Mouse (Mus musculus) heart, embryonic 14.5 days (tissue): ENCODE measurements around the gene Pparg. TPM values are rescaled to one million over a fixed set of nuclear protein-coding genes. Genes with fewer than 3 reads are reported as not detected.

Experiments used
- ATAC-seq: fragments of 200-750 bp; cut with Nextera tagmentation; 2 replicates; pipeline ENCODE4 v1.8.0; 2017; ENCODE audit warnings: low read depth, moderate TSS enrichment; ENCODE audit not compliant: insufficient number of reproducible peaks, insufficient read depth, low FRiP score
- H3K27ac ChIP-seq, 2 experiments: fragments of 200-500 bp in 1 of 2; fragments of 300-500 bp in 1 of 2; sonication (generic) in 1 of 2; replicated peaks in 1 of 2; 2 replicates each; pipeline ENCODE4 v1.5.1; 2012 to 2014; ENCODE audit warnings: low read depth in 2 of 2, low read length in 2 of 2, control low read depth in 1 of 2, mild to moderate bottlenecking in 1 of 2, mixed read lengths in 1 of 2; ENCODE audit not compliant: control insufficient read depth in 1 of 2, insufficient read depth in 1 of 2
- H3K27me3 ChIP-seq: fragments of 300-500 bp; sonication (generic); 2 replicates; pipeline ENCODE4 v1.6.1; 2014; ENCODE audit warnings: mild to moderate bottlenecking, low read length, control low read depth; ENCODE audit not compliant: control insufficient read depth, insufficient read depth
- H3K36me3 ChIP-seq: fragments of 300-500 bp; sonication (generic); 2 replicates; pipeline ENCODE4 v1.6.1; 2014; ENCODE audit warnings: mild to moderate bottlenecking, control low read depth, low read length, mixed read lengths; ENCODE audit not compliant: control insufficient read depth, insufficient read depth
- H3K4me1 ChIP-seq, 2 experiments: fragments of 200-500 bp in 1 of 2; fragments of 300-500 bp in 1 of 2; sonication (generic) in 1 of 2; 2 replicates each; pipeline ENCODE4 v1.6.1; 2012 to 2014; ENCODE audit warnings: low read length in 2 of 2, control low read depth in 1 of 2, mixed read lengths in 1 of 2; ENCODE audit not compliant: control insufficient read depth in 2 of 2, insufficient read depth in 2 of 2
- H3K4me2 ChIP-seq: fragments of 300-500 bp; sonication (generic); 2 replicates; pipeline ENCODE4 v1.6.1; 2014; ENCODE audit warnings: mild to moderate bottlenecking, low read length
- H3K4me3 ChIP-seq, 2 experiments: fragments of 200-500 bp in 1 of 2; fragments of 300-500 bp in 1 of 2; sonication (generic) in 1 of 2; 2 replicates each; pipeline ENCODE4 v1.5.1; 2012 to 2014; ENCODE audit warnings: low read length in 2 of 2, mild to moderate bottlenecking in 2 of 2, control low read depth in 1 of 2, low read depth in 1 of 2, moderate library complexity in 1 of 2; ENCODE audit not compliant: control insufficient read depth in 1 of 2, insufficient read depth in 1 of 2
- H3K9ac ChIP-seq: fragments of 300-500 bp; sonication (generic); 2 replicates; pipeline ENCODE4 v1.6.1; 2014; ENCODE audit warnings: mild to moderate bottlenecking, low read length
- H3K9me3 ChIP-seq: fragments of 300-500 bp; sonication (generic); 2 replicates; pipeline ENCODE4 v1.6.1; 2016; ENCODE audit warnings: low read length, control low read depth; ENCODE audit not compliant: control insufficient read depth
- WGBS: fragments of 180-500 bp; shearing (Covaris S2); extraction: QIAGEN DNeasy Blood & Tissue Kit; methylation state at CpG from one replicate; pipeline ENCODE4 v1.1.7; 2014; 5-methylcytosine and 5-hydroxymethylcytosine counted together
- polyA plus RNA-seq: library from polyadenylated mRNA; unstranded; fragments of >200 nt; fragmentation: Nextera tagmentation; extraction: Ambion mirVana; gene quantifications from 2 replicates; pipeline ENCODE4 v1.2.1, GENCODE M21; 2014

The Pparg gene
- polyA plus RNA-seq, 1 experiment from 2014 or later = 2.4 TPM

GRCm38 (mm10) chr6:115340084-115340483 is 20.7 kb upstream of the Pparg start:
- no peak overlapping the region for H3K9ac ChIP-seq
- no peaks in the 10 kb centered on the region for H3K9me3 ChIP-seq
- H3K27ac ChIP-seq = no peak overlapping the region
- WGBS = 67% methylated on average over 2 of the region's 2 CpGs
- H3K4me1 ChIP-seq = no peaks in the 10 kb centered on the region
- H3K4me2 ChIP-seq = no peak overlapping the region
- H3K4me3 ChIP-seq = no peak overlapping the region
- no peaks in the 10 kb centered on the region for H3K36me3 ChIP-seq
- ATAC-seq = no peak
- H3K27me3 ChIP-seq = no peaks in the 10 kb centered on the region

- H3K9me3 ChIP-seq = no peaks in the 10 kb centered on the region
- 74% methylated on average over 4 of the region's 4 CpGs for WGBS
Measured at GRCm38 (mm10) chr6:115343096-115343495, 17.7 kb upstream of the Pparg start.

DNA sequence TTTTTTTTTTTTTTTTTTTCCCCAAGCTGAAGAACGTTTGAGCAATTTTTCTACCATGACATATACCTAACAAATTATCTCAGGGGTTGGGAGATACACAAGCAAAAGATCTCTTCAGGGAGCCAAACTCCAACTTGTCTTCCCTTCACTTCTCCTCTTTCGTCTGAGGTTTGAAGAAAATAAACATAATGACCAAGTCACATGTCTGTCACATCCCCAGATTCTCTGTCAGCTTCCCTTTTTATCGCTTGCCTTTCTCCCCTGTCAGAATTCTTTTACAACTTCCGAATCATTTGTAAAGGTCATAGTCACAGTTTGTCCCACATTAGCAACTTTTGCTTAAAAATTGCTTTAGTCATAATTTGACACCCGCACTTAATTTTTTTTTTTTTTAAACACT is 17.2 kb upstream of the Pparg start:
- H3K4me2 ChIP-seq = no peak overlapping the region
- 43% methylated on average over 5 of the region's 5 CpGs for WGBS

More at GRCm38 (mm10) chr6:115343096-115343495, 17.7 kb upstream of the Pparg start:
- H3K9ac ChIP-seq = no peak overlapping the region
- ATAC-seq = no peak
- H3K27me3 ChIP-seq = no peaks in the 10 kb centered on the region
- no peak overlapping the region for H3K4me2 ChIP-seq
- H3K4me1 ChIP-seq = no peaks in the 10 kb centered on the region
- H3K4me3 ChIP-seq = no peak overlapping the region
- no peak overlapping the region for H3K27ac ChIP-seq
- H3K36me3 ChIP-seq = no peaks in the 10 kb centered on the region

GRCm38 (mm10) chr6:115344101-115344500 is 16.6 kb upstream of the Pparg start:
- ATAC-seq = no peak
- Histone ChIP-seq H3K36me3 (no peaks in the 10 kb centered on the region), H3K4me3 (no peak overlapping the region), H3K4me2 (peak overlapping the region; percentile 26; the same call in 1 of the 2 replicates), H3K27me3 (no peaks in the 10 kb centered on the region), H3K4me1 (no peaks in the 10 kb centered on the region), H3K9ac (no peak overlapping the region), H3K27ac (no peak overlapping the region), H3K9me3 (no peaks in the 10 kb centered on the region)
- 39% methylated on average over 10 of the region's 10 CpGs for WGBS

More for the DNA sequence above, 17.2 kb upstream of the Pparg start:
- no peak for ATAC-seq
- H3K36me3 ChIP-seq = no peaks in the 10 kb centered on the region
- no peaks in the 10 kb centered on the region for H3K4me1 ChIP-seq
- H3K27me3 ChIP-seq = no peaks in the 10 kb centered on the region
- no peaks in the 10 kb centered on the region for H3K9me3 ChIP-seq
- no peak overlapping the region for H3K9ac ChIP-seq
- no peak overlapping the region for H3K4me3 ChIP-seq
- no peak overlapping the region for H3K27ac ChIP-seq

DNA sequence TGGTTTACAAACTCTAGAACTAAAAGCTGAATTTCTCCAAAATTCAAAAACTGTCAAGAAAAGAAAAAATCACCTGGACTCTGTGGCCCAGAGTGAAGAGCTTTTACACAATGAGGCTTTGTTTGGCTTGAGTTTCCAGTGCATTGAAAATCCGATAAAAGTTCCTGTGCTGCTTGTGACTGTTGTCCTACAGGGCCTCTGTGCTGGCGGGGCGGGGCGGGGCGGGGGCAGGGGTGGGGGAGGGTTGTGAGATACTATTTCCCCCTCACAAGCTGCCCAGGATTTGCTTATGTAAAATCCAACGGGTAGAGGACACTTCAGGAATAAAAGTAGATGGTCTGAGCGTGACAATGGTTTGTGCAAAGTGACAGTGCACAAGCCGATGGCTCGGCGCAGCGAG is 16.2 kb upstream of the Pparg start:
- 33% methylated on average over 11 of the region's 11 CpGs for WGBS
- peak overlapping the region; percentile 26; the same call in 1 of the 2 replicates for H3K4me2 ChIP-seq
- no peaks in the 10 kb centered on the region for H3K36me3 ChIP-seq
- no peak overlapping the region for H3K4me3 ChIP-seq
- no peaks in the 10 kb centered on the region for H3K9me3 ChIP-seq
- no peak for ATAC-seq
- H3K4me1 ChIP-seq = no peaks in the 10 kb centered on the region
- no peaks in the 10 kb centered on the region for H3K27me3 ChIP-seq
- no peak overlapping the region for H3K27ac ChIP-seq
- no peak overlapping the region for H3K9ac ChIP-seq

DNA sequence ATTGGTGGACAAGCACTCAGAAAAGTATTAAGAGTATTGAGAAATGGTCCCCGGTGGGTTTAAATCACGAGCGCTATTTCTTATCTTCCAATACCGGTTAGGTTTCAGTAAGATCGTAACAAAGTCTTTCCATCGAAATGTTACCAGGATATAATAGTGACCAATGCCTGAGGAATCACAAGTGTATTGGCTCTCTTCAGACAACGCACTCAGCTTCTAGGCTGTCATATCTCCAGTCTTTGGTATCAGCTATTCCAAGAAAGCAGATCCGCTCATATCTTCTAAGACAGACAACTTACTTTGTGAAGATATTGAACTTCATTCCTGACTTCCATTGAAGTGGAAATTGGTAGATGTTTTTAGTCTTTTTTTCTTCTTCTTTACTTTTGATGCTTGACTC is 15.7 kb upstream of the Pparg start:
- H3K9me3 ChIP-seq = no peaks in the 10 kb centered on the region
- no peak overlapping the region for H3K4me3 ChIP-seq
- WGBS = 81% methylated on average over 8 of the region's 8 CpGs
- no peak overlapping the region for H3K4me2 ChIP-seq
- no peaks in the 10 kb centered on the region for H3K27me3 ChIP-seq
- no peaks in the 10 kb centered on the region for H3K4me1 ChIP-seq
- H3K27ac ChIP-seq = no peak overlapping the region
- no peak for ATAC-seq
- H3K36me3 ChIP-seq = no peaks in the 10 kb centered on the region
- H3K9ac ChIP-seq = no peak overlapping the region

GRCm38 (mm10) chr6:115349641-115350464 is 10.9 kb upstream of the Pparg start:
- Histone ChIP-seq H3K9me3 (no peaks in the 10 kb centered on the region), H3K36me3 (no peaks in the 10 kb centered on the region), H3K4me3 (no peak overlapping the region), H3K4me1 (no peaks in the 10 kb centered on the region), H3K4me2 (no peak overlapping the region), H3K27ac (no peak overlapping the region), H3K9ac (no peak overlapping the region), H3K27me3 (no peaks in the 10 kb centered on the region)
- no peak for ATAC-seq
- 76% methylated on average over 5 of the region's 5 CpGs for WGBS
